Mouse (Mus musculus) erythroblast, embryonic 14.5 days (primary cell): ENCODE measurements around the gene 6030468B19Rik.

Experiments used
- GATA1 ChIP-seq: IDR thresholded peaks from 2 replicates; pipeline ENCODE4 v1.6.1; 2012; ENCODE audit warnings: low read length, inconsistent platforms, mixed read lengths
- TAL1 ChIP-seq: IDR thresholded peaks from 3 replicates; pipeline ENCODE4 v1.6.1; 2012; ENCODE audit warnings: low read length, inconsistent platforms, mixed read lengths

DNA sequence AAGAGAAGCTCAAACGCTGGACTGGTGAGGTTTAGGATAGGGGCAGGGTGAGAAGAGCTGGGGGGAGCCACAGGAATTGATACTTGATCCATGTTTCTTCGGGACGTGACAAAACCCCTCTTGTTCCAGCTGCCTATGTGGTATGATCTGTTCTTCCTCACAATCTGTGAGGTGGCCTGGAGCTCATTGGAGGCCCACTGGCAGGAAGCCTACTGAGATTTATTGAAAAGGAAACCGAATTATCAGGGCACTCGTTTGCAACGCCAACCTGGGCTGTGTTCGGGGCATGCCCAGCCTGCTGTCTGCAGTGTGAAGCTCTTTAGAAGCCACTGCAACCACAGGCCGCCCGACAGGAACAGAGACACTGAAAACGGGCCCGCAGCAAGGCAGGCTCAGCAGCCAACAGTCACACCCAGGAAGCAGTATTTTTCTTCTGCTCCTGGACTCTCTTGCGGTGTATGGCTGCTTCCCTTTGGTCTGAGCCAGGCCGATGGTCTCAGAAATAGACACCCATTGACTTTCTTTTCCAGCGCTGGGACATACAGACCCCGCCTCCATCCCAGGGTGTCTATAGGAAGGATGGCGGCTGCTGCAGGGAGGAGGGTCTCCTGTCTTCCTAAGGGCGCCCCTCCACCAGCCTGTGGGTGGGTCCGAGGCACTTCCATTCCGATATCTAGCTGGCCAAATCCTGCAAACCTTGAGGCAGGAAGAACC, 51.0 kb downstream of the 6030468B19Rik start:
- TF ChIP-seq GATA1: no peak
- TF ChIP-seq TAL1: no peak
